Mouse (Mus musculus): ENCODE measurements around the gene Gm17949.

Gene Gm17949

DNA sequence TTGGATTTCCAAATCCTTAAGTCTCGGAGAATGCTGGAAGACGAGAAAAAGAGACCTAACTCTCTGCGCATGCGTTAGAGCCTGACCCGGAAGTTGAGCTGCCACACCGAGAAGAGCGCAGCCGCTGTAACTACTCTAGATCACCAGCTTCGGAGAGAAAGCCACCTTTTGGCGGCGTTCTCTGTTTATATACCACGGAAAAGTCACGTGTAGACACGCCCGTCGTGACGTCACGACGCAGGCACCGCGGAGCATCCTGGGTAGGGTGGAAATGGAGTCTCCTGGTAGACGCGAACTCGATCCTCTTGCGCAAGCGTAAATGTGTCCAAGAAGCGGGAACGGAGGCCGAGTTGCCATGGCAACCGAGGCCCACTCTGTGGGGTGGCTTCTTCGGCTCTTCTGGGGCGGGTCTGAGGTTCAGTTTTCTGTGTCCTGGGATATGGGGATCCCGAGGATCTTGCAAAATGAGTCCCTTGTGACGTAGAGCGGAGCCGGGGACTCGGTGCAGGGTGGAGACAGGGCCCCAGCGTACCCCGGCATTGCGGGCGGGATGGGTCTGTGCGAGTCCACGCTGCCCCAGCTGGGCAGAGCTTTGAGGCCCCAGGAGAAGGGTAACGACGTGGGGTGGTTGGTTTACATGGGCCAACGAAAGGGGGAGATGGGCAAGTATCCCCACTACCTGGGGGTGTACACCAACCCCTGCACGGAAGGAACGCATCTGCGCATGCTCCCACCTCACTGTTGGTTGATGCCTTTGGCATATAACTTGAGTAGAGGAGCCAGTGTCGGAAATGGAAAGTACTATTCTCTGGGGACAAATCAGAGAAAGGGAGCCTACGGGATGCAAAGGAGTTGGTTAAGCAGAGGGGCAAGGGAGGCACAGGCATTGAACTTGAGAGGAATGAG is at the start of gene Gm17949, which contains the start of gene Gtf2f1:
Gene Gm17949 (plus strand): TSS at position 234 of the 906 bp plus-strand sequence.
Gene Gtf2f1 (minus strand): TSS at position 53 of the 906 bp plus-strand sequence.
- peak; percentile 92 for DNase-seq (ENCODE audit: low spot score)

DNA sequence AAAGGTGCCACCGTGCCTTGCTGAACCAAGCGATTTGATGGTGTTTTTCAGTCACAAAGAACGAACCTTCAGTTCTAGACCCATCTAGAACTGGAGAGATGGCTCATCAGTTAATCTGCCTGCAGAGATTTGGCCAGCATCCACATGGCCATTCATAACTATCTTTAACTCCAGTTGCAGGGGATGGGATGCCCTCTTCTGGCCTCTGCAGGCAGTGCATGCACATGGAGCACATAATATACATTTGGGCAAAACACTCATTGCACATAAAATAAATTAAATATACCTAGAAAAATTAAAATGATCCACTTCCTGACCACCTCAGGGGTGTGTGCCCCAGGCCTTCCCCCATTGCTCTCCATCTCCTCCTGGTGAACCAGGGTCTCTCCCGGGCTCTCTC is 49.4 kb upstream of the Gm17949 start:
- no peak for DNase-seq (ENCODE audit: low spot score)

- no peak for DNase-seq (ENCODE audit: low spot score)
Observed at GRCm38 (mm10) chr17:56962642-56963405, 48.4 kb upstream of the Gm17949 start.

DNA sequence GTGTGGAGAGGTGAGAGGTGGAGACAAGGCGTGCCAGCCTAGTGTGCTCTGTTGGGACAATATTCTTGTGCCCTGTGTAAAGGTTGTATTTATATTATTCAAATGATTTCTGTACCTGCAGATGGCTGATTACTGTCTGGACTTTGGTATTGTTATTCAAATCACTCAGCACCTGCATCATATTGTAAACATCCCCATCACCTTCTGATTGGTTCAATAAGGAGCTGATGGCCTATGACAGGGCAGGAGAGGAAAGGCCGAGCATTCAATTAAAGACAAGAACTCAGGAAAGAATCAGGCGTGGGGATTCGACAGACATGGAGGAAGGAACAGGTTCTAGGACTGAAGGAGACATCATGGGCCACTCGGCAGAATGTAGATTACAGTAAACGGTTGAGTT is 47.6 kb upstream of the Gm17949 start:
- no peak for DNase-seq (ENCODE audit: low spot score)

DNA sequence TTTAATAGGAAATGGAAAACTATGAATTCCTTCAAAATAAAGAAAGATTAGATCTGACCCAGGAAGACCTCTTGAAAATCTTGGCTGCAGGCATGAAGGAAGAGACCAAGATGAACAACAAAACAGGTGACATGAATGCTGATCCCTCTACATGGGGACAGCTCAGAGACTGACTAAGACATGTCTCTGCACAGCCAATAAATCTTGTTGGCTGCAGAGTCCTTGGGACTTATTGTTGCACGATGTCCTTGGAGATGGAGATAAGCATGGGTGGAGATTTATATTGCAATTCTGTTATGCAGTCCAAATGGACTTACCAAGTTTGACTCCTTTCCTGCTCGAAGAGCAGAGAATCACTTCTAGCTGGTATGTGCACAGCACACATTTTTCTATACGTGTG is 41.9 kb upstream of the Gm17949 start:
- DNase-seq (ENCODE audit: low spot score) = no peak

- no peak for DNase-seq (ENCODE audit: low spot score)
Observed at GRCm38 (mm10) chr17:56970081-56970480, 41.2 kb upstream of the Gm17949 start.

DNA sequence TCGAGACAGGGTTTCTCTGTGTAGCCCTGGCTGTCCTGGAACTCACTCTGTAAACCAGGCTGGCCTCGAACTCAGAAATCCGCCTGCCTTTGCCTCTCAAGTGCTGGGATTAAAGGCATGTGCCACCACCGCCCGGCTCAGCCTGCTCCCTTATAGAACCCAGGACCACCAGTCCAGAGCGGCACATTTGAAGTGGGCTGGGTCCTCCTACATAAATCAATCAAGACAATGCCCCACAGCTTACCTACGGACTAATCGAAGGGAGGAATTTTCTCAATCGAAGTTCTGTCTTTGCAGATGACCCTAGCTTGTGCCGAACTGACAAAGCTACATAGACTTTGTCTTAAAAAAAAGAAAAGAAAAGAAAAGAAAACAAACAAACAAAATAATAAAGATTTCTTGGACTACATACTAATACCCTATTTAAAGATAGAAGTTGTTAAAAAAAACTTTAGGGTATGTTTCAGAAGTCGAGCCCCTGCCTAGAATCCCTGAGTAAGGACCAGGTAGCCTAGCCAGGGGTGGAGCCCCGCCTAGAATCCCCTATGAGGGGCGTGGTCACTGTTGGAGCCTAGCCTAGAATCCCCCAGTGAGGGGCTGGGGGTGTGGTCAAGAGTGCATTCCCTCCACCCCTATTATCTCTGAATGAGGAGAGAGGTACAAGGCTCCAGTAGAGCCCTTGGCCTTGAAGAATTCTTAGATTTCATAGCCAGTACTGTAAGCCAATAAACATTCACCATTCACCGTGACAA is 37.1 kb upstream of the Gm17949 start:
- no peak for DNase-seq (ENCODE audit: low spot score)

GRCm38 (mm10) chr17:56974708-56975240 is 36.5 kb upstream of the Gm17949 start:
- DNase-seq (ENCODE audit: low spot score) = no peak

- DNase-seq (ENCODE audit: low spot score) = no peak
Observed at GRCm38 (mm10) chr17:56975391-56975790, 35.9 kb upstream of the Gm17949 start.

DNA sequence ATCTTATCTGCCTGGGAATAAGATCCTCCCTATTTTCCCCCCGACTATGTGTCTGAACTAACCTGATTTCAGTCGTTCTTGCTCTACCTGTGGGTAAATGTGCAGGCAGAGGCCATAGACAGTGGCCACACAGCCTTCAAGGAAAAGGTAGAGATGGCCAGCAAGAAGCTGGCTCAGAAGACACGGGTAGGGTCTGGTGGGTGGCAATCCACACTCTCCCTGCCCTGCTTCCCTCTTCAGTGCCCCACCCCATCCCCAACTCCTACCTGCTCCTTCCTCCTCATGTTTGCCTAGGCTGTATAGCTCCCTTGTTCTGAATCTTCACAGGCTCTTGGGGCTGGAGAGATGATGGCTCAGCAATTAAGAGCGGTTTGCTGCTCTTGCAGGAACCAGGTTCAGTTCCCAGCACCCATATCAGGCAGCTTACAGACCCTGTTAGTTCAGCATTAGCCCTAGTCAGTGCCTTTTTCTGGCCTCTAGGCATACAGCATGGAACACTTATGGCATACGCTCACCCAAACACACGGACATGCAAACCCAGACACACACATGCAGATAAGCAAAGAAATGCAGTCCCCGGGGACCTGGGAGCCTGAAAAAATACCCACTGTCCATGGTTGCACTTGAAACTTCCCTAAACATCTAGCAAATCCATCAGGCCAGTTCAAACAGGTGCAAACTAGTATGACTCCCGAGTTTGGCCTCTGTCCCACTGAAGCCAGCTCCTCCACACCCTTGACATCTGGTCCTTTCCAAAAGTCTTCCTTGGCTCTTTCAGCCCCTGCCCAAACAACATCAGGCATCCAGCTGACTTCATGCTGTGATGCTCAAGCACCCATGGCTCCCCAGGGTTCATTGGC is 34.5 kb upstream of the Gm17949 start:
- DNase-seq (ENCODE audit: low spot score) = no peak

- no peak for DNase-seq (ENCODE audit: low spot score)
Observed at GRCm38 (mm10) chr17:56979524-56979923, 31.7 kb upstream of the Gm17949 start.

DNA sequence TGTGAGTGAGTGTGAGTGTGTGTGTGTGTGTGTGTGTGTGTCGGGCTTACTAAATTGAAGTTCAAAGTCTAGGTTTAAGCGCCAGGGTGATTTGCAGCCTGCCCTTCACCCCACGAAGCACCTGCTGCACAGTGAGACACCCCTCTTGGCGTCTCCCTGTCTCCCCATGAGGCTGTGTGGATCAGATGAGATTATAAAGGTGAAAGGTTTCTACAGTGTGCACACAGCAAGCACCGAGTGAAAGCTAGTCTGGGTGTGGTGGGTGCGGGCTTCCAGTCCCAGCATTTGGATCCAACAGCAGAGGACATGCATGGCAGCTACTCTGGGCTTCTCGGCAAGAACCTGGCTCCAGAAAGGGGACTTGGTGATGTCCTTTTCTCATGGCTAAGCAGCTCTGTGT is 30.2 kb upstream of the Gm17949 start:
- no peak for DNase-seq (ENCODE audit: low spot score)

DNA sequence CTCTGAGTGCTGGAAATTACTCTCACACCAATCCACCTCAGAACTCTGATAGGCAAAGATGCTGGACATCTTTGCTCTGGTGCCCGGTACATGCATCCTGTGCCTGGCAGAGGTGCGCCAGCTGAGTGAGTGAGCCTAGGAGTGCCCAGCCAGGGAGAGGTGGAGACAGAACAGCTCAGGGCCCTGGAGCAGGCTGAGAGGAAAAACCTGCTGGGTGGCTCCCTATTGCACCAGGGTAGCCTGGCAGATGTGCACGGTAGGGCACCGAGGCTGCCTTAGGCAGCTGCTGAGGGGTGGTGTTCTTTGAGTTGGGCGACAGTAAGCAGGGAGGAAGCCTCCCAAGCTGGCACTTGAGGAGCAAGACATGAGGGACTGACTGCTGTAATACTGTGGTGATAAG is 29.3 kb upstream of the Gm17949 start, which contains the start of gene Acer1:
Gene Acer1 (minus strand): TSS at position 114 of the 400 bp plus-strand sequence.
- DNase-seq (ENCODE audit: low spot score) = no peak

DNA sequence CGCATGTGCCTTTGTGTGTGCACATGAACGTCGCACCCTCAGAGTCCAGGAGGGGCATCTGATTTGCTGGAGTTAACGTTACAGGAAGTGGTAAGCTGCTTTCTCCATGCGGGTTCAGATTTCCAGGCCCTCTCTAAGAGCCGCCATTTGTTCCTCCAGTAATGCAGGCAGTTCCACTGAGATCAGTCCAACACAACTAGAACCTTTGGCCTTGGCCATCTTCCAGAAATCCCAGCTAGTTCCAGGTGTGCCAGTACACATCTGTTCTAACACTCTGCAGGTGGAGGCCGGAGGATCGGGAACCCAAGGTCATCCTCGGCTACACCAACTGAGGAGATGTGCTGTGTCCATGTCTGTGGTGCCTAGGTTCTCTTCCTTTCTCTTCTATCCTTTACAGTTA is 26.4 kb upstream of the Gm17949 start:
- DNase-seq (ENCODE audit: low spot score) = no peak

- no peak for DNase-seq (ENCODE audit: low spot score)
Observed at GRCm38 (mm10) chr17:56985656-56986055, 25.6 kb upstream of the Gm17949 start.

DNA sequence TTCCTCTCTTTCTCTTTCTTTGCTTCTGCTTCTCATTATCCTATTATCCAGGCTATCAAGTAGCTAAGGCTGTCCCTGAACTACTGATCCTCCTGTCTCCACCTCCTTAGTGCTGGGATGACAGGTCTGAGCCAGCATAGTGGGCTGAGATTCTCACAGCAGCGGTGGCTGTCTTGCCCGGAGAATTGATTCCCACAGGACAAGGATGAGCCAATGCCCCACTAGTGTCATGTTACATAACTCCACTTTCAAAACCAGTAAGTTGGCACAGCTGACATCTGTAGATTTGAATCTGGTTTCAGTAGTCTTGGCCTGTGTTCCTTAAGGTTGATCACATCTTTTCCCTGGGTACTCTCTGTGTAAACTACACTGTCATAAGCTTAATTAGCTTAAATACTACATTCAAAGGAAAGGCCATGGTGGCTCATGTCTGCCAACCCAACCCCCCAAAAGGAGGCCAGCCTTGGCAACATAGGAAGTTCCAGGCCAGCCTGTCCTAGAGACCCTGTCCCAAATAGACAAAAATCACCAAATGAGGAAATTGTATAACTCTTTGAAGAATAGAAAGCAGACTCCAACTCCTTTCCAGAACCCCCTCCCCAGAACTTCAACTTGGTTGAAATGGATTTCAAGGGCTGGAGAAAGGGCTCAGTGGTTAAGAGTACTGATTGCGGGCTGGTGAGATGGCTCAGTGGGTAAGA is 25.0 kb upstream of the Gm17949 start:
- no peak for DNase-seq (ENCODE audit: low spot score)

DNA sequence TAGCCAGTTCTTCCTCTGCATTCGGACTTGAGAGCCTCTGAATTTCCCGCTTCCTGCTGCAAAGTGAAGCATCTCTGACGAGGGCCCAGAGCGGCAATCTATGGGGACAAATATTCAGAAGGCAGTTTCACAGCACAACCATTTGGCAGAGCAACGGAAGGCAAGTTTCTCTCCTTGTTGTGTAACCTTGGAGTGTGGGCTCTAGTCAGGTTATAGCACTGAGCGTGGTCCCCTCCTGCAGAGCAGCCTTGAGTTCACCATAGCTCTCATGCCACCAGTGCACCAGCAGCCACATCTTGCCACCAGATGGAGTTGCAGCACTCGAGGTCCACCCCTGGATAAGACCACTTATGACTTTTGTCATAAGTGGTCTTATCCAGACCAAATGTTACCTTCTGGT is 22.8 kb upstream of the Gm17949 start:
- no peak for DNase-seq (ENCODE audit: low spot score)

GRCm38 (mm10) chr17:56988921-56989430 is 22.3 kb upstream of the Gm17949 start:
- no peak for DNase-seq (ENCODE audit: low spot score)

DNA sequence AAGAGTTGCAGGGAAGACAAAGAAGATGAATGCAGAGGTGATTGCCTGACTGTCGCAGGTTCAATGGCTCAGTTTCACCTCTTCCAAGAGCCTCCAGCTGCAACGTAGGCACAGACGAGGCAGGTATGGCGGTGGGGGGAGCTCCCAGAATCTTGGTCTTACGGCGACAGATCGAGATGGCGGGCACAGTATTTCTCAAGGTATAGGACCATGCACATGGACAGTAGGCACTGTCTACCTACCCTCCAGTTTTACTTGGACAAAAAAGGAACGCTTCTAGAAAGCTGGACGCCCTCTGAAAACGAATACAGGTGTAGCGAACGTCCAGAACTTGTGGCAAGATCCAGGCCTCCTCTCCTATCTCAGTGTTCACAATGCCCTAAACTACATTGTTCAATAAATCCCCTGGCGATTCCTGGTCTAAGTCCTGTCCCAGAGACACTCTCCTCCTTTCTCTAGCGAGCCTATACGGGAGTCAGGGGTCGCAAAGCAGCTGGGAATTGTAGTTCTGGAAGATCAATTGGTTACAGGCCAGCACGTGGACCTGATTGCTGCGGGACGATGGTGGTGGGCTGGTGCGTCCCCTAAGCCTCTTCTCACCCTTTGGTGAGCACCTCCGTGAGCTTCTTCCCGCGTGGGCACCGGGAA is 21.7 kb upstream of the Gm17949 start:
- no peak for DNase-seq (ENCODE audit: low spot score)

Measured in T-cell, adult 2 months (primary cell).